Mouse (Mus musculus) small intestine, adult 2 months (tissue): Measurements from ENCODE around the gene Cntrob. TPM values are rescaled to one million over a fixed set of nuclear protein-coding genes. Genes with fewer than 3 reads are reported as not detected.

Experiments used
- H3K27ac ChIP-seq: fragments of 200-500 bp; 2 replicates; pipeline ENCODE4 v1.5.1; 2012; ENCODE audit warnings: low read depth, low read length, control low read depth, inconsistent platforms; ENCODE audit not compliant: insufficient read depth
- H3K27me3 ChIP-seq: fragments of 200-500 bp; 2 replicates; pipeline ENCODE4 v1.6.1; 2012; ENCODE audit warnings: mild to moderate bottlenecking, moderate library complexity, low read length, inconsistent platforms; ENCODE audit not compliant: control insufficient read depth, insufficient read depth
- H3K36me3 ChIP-seq: fragments of 200-500 bp; 2 replicates; pipeline ENCODE4 v1.6.1; 2012; ENCODE audit warnings: mild to moderate bottlenecking, low read length, control low read depth, inconsistent platforms; ENCODE audit not compliant: control insufficient read depth, insufficient read depth
- H3K4me1 ChIP-seq: fragments of 200-500 bp; 2 replicates; pipeline ENCODE4 v1.6.1; 2012; ENCODE audit warnings: low read length, inconsistent platforms, mixed read lengths; ENCODE audit not compliant: control insufficient read depth, insufficient read depth, insufficient read length
- H3K4me3 ChIP-seq: fragments of 200-500 bp; 2 replicates; pipeline ENCODE4 v1.5.1; 2012; ENCODE audit warnings: low read depth, mild to moderate bottlenecking, control low read depth, inconsistent platforms, low read length, moderate library complexity
- CTCF ChIP-seq: fragments of 200-500 bp; IDR thresholded peaks from 2 replicates; pipeline ENCODE4 v1.5.1; 2012; ENCODE audit warnings: low read depth, mild to moderate bottlenecking, control low read depth, inconsistent platforms, low read length, moderate library complexity, mixed read lengths; ENCODE audit not compliant: insufficient replicate concordance, insufficient read length; ENCODE audit errors: extremely low read depth
- POLR2A ChIP-seq: fragments of 200-500 bp; IDR thresholded peaks from 2 replicates; pipeline ENCODE4 v1.6.1; 2012; ENCODE audit warnings: low read depth, mild to moderate bottlenecking, control low read depth, inconsistent platforms, low read length, moderate library complexity
- WGBS: fragments of 180-500 bp; shearing (Covaris S2); methylation state at CpG from one replicate; pipeline ENCODE4 v1.1.7; 2018; 5-methylcytosine and 5-hydroxymethylcytosine counted together
- polyA plus RNA-seq: library from polyadenylated mRNA; depleted of rRNA; stranded (reverse); fragments of >200 nt; gene quantifications from 2 replicates; pipeline ENCODE4 v1.2.3, GENCODE M21; 2012

The Cntrob gene
- polyA plus RNA-seq, 1 experiment, result 5.3 TPM

DNA sequence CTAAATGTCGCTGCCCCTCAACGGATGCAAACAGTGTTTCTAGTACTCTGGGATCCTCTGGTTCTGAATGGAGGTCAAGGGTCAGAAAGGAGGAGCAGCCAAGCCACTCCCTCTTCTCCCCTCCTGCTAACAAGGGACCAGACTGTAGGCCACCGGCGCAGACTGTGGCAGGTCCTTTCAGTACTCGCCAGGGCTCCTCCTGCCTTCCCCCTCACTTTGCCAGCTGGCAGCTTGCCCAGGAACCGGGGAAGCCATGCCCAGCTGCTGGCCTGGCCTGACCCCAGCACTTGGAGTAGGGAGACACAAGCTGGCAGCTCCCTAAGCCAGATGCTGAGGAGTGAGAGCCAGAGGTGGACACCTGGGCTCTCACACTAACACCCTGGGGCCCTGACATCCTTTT, 41.3 kb upstream of the Cntrob start:
- peaks cover 28% of the 10 kb centered on the region for H3K36me3 ChIP-seq
- H3K4me3 ChIP-seq, result peak overlapping the region; percentile 58
- no peaks in the 10 kb centered on the region for H3K27me3 ChIP-seq
- peak overlapping the region; percentile 98 for H3K27ac ChIP-seq
- WGBS, result 4% methylated on average over 6 of the region's 6 CpGs
- peaks cover 26% of the 10 kb centered on the region for H3K4me1 ChIP-seq
- TF ChIP-seq POLR2A (peak; percentile 36; the same call in 1 of the 2 replicates), CTCF (0 out of 2 replicates have a peak, but pooled peaks have one; percentile 3)

DNA sequence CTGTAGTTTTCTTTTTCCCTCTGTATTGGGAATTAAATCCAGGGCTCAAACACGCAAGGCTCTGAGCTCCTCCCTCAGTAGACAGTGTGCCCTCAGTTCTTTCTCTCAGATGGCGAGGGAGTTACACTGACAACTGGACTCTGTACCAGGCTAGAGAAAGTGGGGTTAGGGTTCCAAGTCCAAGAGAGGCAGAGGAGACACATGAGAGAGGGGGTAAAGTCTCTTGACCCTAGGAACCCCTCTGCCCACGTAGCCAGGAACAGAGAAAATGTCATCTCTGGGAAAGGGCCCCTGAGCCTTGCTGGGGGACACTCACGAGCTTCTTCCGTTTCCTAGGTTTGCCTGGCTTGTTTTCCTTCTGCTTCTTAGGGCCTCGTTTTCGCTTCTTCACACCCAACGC, 40.8 kb upstream of the Cntrob start:
- WGBS, result 11% methylated on average over 8 of the region's 8 CpGs
- TF ChIP-seq POLR2A (peak; percentile 45; the same call in 1 of the 2 replicates), CTCF (no peak)
- peak overlapping the region; percentile 98 for H3K27ac ChIP-seq
- peaks cover 34% of the 10 kb centered on the region for H3K36me3 ChIP-seq
- no peaks in the 10 kb centered on the region for H3K27me3 ChIP-seq
- peaks cover 26% of the 10 kb centered on the region for H3K4me1 ChIP-seq
- peak overlapping the region; percentile 58 for H3K4me3 ChIP-seq

- no peak overlapping the region for H3K27ac ChIP-seq
- no peak overlapping the region for H3K4me3 ChIP-seq
- TF ChIP-seq CTCF (no peak), POLR2A (no peak)
- WGBS, result 91% methylated on average over 2 of the region's 2 CpGs
- H3K4me1 ChIP-seq, result peaks cover 23% of the 10 kb centered on the region
- no peaks in the 10 kb centered on the region for H3K27me3 ChIP-seq
- peaks cover 51% of the 10 kb centered on the region for H3K36me3 ChIP-seq
Observed at GRCm38 (mm10) chr11:69362479-69362878, 38.9 kb upstream of the Cntrob start.

DNA sequence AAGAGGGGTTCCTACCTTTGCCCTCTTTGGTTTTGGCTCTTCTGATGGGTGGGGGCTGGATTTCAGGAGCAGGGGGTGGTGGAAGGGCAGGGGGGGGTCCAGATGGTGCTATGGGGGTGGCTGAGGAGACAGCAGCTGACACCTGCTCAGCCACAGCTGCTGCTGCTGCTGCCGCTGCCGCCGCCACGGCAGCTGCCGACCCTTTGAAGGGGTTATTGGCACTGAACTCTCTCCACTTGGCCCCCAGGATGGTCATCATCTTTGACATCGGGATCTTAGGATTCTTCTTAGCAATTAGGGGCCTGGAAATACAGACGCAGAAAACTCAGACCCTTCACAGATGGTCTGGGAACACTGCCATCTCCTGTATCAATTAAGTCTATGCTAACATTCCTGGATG, 38.4 kb upstream of the Cntrob start:
- Histone ChIP-seq H3K27me3 (no peaks in the 10 kb centered on the region), H3K4me1 (peaks cover 23% of the 10 kb centered on the region), H3K4me3 (no peak overlapping the region), H3K27ac (no peak overlapping the region), H3K36me3 (peaks cover 56% of the 10 kb centered on the region)
- WGBS, result 74% methylated on average over 7 of the region's 7 CpGs
- no peak for TF ChIP-seq CTCF
- TF ChIP-seq POLR2A, result no peak

DNA sequence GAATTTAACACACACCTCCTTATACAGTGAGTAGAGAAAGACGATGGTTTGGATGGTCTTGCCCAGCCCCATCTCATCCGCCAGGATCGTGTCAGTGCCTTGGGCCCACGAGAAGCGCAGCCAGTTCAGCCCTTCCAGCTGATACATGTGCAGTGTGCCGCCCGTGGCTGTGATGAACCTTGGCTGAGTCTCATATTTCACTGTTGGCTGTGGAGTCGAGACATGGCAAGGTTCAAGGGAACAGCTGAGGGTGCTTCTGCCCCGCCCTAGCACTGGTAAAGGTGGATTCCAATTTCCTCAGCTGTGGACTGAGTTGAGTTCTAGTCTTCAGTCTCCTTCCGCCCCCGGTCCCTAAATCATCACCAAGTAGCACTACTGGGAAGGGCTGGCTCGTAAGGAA, 34.1 kb upstream of the Cntrob start:
- Histone ChIP-seq H3K4me1 (peaks cover 6% of the 10 kb centered on the region; the same call in 1 of the 2 replicates), H3K4me3 (no peak overlapping the region), H3K27me3 (no peaks in the 10 kb centered on the region), H3K27ac (no peak overlapping the region), H3K36me3 (peaks cover 90% of the 10 kb centered on the region)
- 79% methylated on average over 12 of the region's 12 CpGs for WGBS
- TF ChIP-seq POLR2A (no peak), CTCF (no peak)

GRCm38 (mm10) chr11:69356544-69356943, 33.0 kb upstream of the Cntrob start:
- TF ChIP-seq POLR2A, result no peak
- TF ChIP-seq CTCF, result no peak
- Histone ChIP-seq H3K27ac (no peak overlapping the region), H3K27me3 (no peaks in the 10 kb centered on the region), H3K36me3 (peaks cover 93% of the 10 kb centered on the region), H3K4me3 (no peak overlapping the region), H3K4me1 (peaks cover 6% of the 10 kb centered on the region; the same call in 1 of the 2 replicates)
- 94% methylated on average over 5 of the region's 5 CpGs for WGBS

DNA sequence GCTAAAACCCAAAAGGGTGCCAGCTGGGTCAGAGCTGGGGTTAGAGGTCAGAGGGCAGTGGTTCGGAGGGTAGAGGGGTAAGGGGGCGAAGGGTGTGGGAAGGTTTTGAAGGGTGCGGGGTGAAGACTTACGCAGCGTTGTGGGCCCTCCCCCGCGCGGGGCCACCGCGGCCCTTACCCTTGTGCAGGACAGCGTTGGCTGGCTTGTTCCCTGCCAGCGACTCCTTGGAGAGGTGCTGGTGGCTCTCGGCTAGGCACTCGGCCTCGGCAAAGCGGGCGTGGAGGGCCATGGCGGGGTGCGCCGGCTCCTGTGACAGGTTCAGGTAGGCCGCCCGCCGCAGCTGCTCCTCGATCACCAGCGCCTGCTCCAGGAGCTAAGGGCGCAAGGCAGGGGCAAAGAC, 22.9 kb upstream of the Cntrob start:
- no peak overlapping the region for H3K27ac ChIP-seq
- TF ChIP-seq CTCF (no peak), POLR2A (no peak)
- 92% methylated on average over 23 of the region's 26 CpGs for WGBS
- no peaks in the 10 kb centered on the region for H3K27me3 ChIP-seq
- H3K4me1 ChIP-seq, result no peaks in the 10 kb centered on the region
- H3K36me3 ChIP-seq, result peaks cover 77% of the 10 kb centered on the region
- H3K4me3 ChIP-seq, result no peak overlapping the region

- TF ChIP-seq POLR2A (no peak), CTCF (no peak)
- Histone ChIP-seq H3K27ac (no peak within 1 kb of the TSS), H3K36me3 (peaks cover 20% of the 10 kb centered on the region), H3K4me1 (peaks cover 10% of the 10 kb centered on the region), H3K4me3 (peak within 1 kb of the TSS; percentile 72), H3K27me3 (peaks cover 3% of the 10 kb centered on the region; the same call in 1 of the 2 replicates)
- 3% methylated on average over 99 of the region's 99 CpGs for WGBS
Observed at GRCm38 (mm10) chr11:69340161-69341131, 16.9 kb upstream of the Cntrob start, which contains the start of gene Rnf227. Rnf227 (plus strand) TSS chr11:69340461.
